Mouse (Mus musculus) forebrain, embryonic 12.5 days (tissue): ENCODE data around the gene Fam170b. TPM values are rescaled to one million over a fixed set of nuclear protein-coding genes. Genes with fewer than 3 reads are reported as not detected.

Source experiments
- ATAC-seq: fragments of 200-750 bp; cut with Nextera tagmentation; 2 replicates; pipeline ENCODE4 v1.8.0; 2017; ENCODE audit warnings: moderate TSS enrichment; ENCODE audit not compliant: low FRiP score
- H3K27ac ChIP-seq: fragments of 300-500 bp; sonication (generic); 2 replicates; pipeline ENCODE4 v1.5.1; 2016; ENCODE audit warnings: mild to moderate bottlenecking
- H3K27me3 ChIP-seq: fragments of 300-500 bp; sonication (generic); 2 replicates; pipeline ENCODE4 v1.6.1; 2016; ENCODE audit warnings: mild to moderate bottlenecking
- H3K36me3 ChIP-seq: fragments of 300-500 bp; sonication (generic); replicated peaks from 2 replicates; pipeline ENCODE4 v1.6.1; 2016; ENCODE audit warnings: mild to moderate bottlenecking
- H3K4me1 ChIP-seq: fragments of 300-500 bp; sonication (generic); 2 replicates; pipeline ENCODE4 v1.6.1; 2016
- H3K4me2 ChIP-seq: fragments of 300-500 bp; sonication (generic); 2 replicates; pipeline ENCODE4 v1.6.1; 2016; ENCODE audit warnings: mild to moderate bottlenecking, moderate library complexity
- H3K4me3 ChIP-seq: fragments of 300-500 bp; sonication (generic); replicated peaks from 2 replicates; pipeline ENCODE4 v1.5.1; 2016; ENCODE audit warnings: mild to moderate bottlenecking
- H3K9ac ChIP-seq: fragments of 300-500 bp; sonication (generic); 2 replicates; pipeline ENCODE4 v1.6.1; 2016; ENCODE audit warnings: mild to moderate bottlenecking
- H3K9me3 ChIP-seq: fragments of 300-500 bp; sonication (generic); 2 replicates; pipeline ENCODE4 v1.6.1; 2016
- WGBS: fragments of 180-500 bp; shearing (Covaris S2); methylation state at CpG from one replicate; pipeline ENCODE4 v1.1.7; 2016; 5-methylcytosine and 5-hydroxymethylcytosine counted together
- polyA plus RNA-seq: library from polyadenylated mRNA; unstranded; fragments of >200 nt; fragmentation: Nextera tagmentation; extraction: Ambion mirVana; gene quantifications from 2 replicates; pipeline ENCODE4 v1.2.1, GENCODE M21; 2016

Gene Fam170b
- polyA plus RNA-seq, 1 experiment from 2014 or later, result not detected

DNA sequence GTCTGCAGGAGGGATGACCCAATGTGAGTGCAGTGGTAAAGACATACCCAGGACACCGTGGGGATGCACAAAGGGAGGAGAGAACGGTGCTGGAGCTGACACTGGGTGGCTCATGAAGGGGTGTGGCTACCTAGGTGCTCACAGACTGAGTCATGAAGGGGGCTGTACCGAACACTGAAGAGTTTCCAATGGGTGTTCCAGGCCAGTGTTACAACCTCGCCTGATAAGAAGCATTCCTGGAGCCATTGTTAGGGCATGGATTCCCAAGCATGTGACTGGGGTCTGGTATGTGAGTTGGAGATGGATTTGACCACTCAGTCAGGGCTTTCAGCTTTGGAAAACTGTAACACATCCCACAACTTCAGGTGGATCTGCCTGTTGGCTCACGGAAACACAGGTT is 38.2 kb downstream of the Fam170b start:
- ATAC-seq, result no peak
- WGBS, result 78% methylated on average over 5 of the region's 5 CpGs
- H3K27me3 ChIP-seq, result no peaks in the 10 kb centered on the region
- H3K9me3 ChIP-seq, result no peaks in the 10 kb centered on the region
- no peaks in the 10 kb centered on the region for H3K36me3 ChIP-seq
- H3K9ac ChIP-seq, result no peak overlapping the region
- no peak overlapping the region for H3K4me3 ChIP-seq
- no peak overlapping the region for H3K4me2 ChIP-seq
- no peak overlapping the region for H3K27ac ChIP-seq
- no peaks in the 10 kb centered on the region for H3K4me1 ChIP-seq

DNA sequence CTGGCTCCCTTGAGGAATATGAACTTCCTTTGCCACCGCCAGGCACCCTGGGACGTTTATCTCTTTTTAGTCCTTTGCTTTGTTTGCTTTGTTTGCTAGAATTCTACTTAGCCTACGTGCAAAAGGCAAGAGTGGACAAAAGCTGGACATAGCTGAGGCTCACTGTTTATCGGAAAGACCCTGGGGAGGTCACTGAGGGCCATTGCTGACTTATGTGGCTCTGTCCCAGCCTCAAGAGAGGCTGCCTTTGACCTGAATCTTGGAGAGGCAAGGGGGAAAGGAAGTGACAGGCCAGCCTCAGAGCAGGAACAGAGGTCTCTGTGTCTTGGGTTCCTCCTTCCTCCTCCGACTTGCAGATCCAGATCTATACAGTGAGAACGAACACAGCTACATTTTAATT is 43.8 kb downstream of the Fam170b start:
- no peaks in the 10 kb centered on the region for H3K9me3 ChIP-seq
- no peaks in the 10 kb centered on the region for H3K36me3 ChIP-seq
- no peak for ATAC-seq
- no peaks in the 10 kb centered on the region for H3K4me1 ChIP-seq
- H3K27ac ChIP-seq, result no peak overlapping the region
- no peaks in the 10 kb centered on the region for H3K27me3 ChIP-seq
- H3K4me2 ChIP-seq, result no peak overlapping the region
- WGBS, result 68% methylated on average over 6 of the region's 6 CpGs
- H3K4me3 ChIP-seq, result no peak overlapping the region
- no peak overlapping the region for H3K9ac ChIP-seq

DNA sequence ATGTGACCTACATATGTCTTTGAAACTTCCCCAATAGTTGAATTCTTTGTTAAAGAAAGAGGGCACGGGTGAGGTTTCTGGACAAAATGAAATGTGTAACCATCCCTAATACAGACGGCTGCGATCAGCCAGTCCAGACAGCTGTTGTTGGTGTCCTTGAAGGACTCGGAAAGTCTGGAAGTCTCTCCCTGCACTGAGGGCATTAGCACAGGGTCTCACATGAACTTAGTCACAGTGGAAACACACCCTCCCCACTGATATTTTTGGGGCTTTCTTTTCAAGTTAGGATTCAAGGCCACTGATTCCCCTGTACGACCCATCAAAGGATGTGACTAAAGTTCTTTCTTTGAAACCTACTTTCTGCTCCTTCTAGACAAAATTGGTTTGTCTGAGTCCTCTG is 46.6 kb downstream of the Fam170b start:
- no peak for ATAC-seq
- WGBS, result 86% methylated on average over 5 of the region's 5 CpGs
- no peak overlapping the region for H3K27ac ChIP-seq

DNA sequence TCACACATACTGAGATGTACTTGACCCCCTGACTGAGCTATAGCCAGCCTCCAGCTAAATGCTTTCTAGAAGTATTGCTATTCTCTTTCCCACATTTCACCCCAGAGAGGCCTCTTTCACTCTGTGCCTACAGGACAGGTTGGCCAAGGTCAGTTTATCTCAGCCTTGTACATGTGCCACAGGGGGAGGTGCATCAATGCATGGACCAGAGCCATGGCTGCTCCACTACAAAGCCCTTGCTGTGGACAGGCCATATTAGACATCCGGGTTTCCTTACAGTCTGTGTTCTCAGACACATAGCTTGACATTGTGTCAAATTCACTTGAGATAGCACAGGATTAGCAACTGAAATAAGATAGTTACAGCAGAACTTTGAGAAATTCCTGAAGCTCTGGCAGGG is 47.9 kb downstream of the Fam170b start:
- Histone ChIP-seq H3K9ac (no peak overlapping the region), H3K4me3 (no peak overlapping the region), H3K27ac (no peak overlapping the region), H3K27me3 (no peaks in the 10 kb centered on the region), H3K36me3 (no peaks in the 10 kb centered on the region), H3K4me1 (no peaks in the 10 kb centered on the region), H3K4me2 (no peak overlapping the region), H3K9me3 (no peaks in the 10 kb centered on the region)
- no peak for ATAC-seq
- WGBS, result 85% methylated on average over 1 of the region's 1 CpGs

More for the DNA sequence above, 46.6 kb downstream of the Fam170b start:
- no peaks in the 10 kb centered on the region for H3K4me1 ChIP-seq
- H3K9ac ChIP-seq, result no peak overlapping the region
- no peak overlapping the region for H3K4me3 ChIP-seq
- no peaks in the 10 kb centered on the region for H3K36me3 ChIP-seq
- H3K9me3 ChIP-seq, result no peaks in the 10 kb centered on the region
- H3K4me2 ChIP-seq, result no peak overlapping the region
- H3K27me3 ChIP-seq, result no peaks in the 10 kb centered on the region

Other genes with a start within 250 kb of the Fam170b start
- gene Prrxl1, start 234.6 kb upstream of the Fam170b start, polyA plus RNA-seq, result 0.53 and 0.91 TPM in 2 replicates
- 0.04 TPM in 1 of 2 replicates, not detected in the other for gene 3425401B19Rik, start 148.7 kb upstream of the Fam170b start, polyA plus RNA-seq
- 0.20 TPM in 1 of 2 replicates, not detected in the other for gene Tmem273, start 48.0 kb upstream of the Fam170b start, polyA plus RNA-seq
- gene Vstm4, start 22.8 kb downstream of the Fam170b start, polyA plus RNA-seq, result 3.6 and 3.7 TPM in 2 replicates
- gene Lrrc18, start 157.4 kb downstream of the Fam170b start, polyA plus RNA-seq, result 0.29 and 0.33 TPM in 2 replicates